Mouse (Mus musculus): ENCODE measurements at regions not wholly inside any gene's neighbourhood (a gene's known extent, or its start where the extent isn't known, plus 50 kb on each side); places are given as distances from the start of the nearest gene placed in this dataset.

- no peak for TF ChIP-seq CTCF (IDR thresholded peaks at IDR 0.05; ENCODE audit: control insufficient read depth, insufficient read depth, insufficient replicate concordance, low read depth, low read length)
- H3K27me3 ChIP-seq (ENCODE audit: control insufficient read depth, insufficient read depth, low read length) = peaks cover 2% of the 10 kb centered on the region
- H3K4me3 ChIP-seq (ENCODE audit: control insufficient read depth, low read depth, low read length) = no peak overlapping the region; the same call in 1 of the 2 replicates
- peaks cover 10% of the 10 kb centered on the region for H3K4me1 ChIP-seq (ENCODE audit: control insufficient read depth, insufficient read depth, low read length)
- H3K36me3 ChIP-seq (ENCODE audit: control insufficient read depth, insufficient read depth, low read length) = no peaks in the 10 kb centered on the region
- no peak overlapping the region for H3K27ac ChIP-seq (ENCODE audit: control insufficient read depth, insufficient read depth, low read depth, low read length)
These were observed 153.7 kb downstream of the Insig2 start for GRCm38 (mm10) chr1:121178611-121179245.

- Histone ChIP-seq H3K4me3 (ENCODE audit: control insufficient read depth, low read depth, low read length) (no peak overlapping the region), H3K27me3 (ENCODE audit: control insufficient read depth, insufficient read depth, low read length) (peaks cover 2% of the 10 kb centered on the region), H3K4me1 (ENCODE audit: control insufficient read depth, insufficient read depth, low read length) (peaks cover 10% of the 10 kb centered on the region), H3K36me3 (ENCODE audit: control insufficient read depth, insufficient read depth, low read length) (no peaks in the 10 kb centered on the region), H3K27ac (ENCODE audit: control insufficient read depth, insufficient read depth, low read depth, low read length) (no peak overlapping the region)
- TF ChIP-seq CTCF (IDR thresholded peaks at IDR 0.05; ENCODE audit: control insufficient read depth, insufficient read depth, insufficient replicate concordance, low read depth, low read length) (peak; percentile 32; the same call in 1 of the 2 replicates), POLR2A (IDR thresholded peaks at IDR 0.05; ENCODE audit: control insufficient read depth, low read depth, low read length) (no peak)
These were observed 151.9 kb downstream of the Insig2 start for GRCm38 (mm10) chr1:121180273-121181030.

- Histone ChIP-seq H3K27ac (ENCODE audit: control insufficient read depth, insufficient read depth, low read depth, low read length) (no peak overlapping the region), H3K4me1 (ENCODE audit: control insufficient read depth, insufficient read depth, low read length) (no peaks in the 10 kb centered on the region), H3K27me3 (ENCODE audit: control insufficient read depth, insufficient read depth, low read length) (no peaks in the 10 kb centered on the region), H3K36me3 (ENCODE audit: control insufficient read depth, insufficient read depth, low read length) (no peaks in the 10 kb centered on the region), H3K4me3 (ENCODE audit: control insufficient read depth, low read depth, low read length) (no peak overlapping the region)
- no peak for TF ChIP-seq POLR2A (IDR thresholded peaks at IDR 0.05; ENCODE audit: control insufficient read depth, low read depth, low read length)
- no peak for TF ChIP-seq CTCF (IDR thresholded peaks at IDR 0.05; ENCODE audit: control insufficient read depth, insufficient read depth, insufficient replicate concordance, low read depth, low read length)
These were observed 143.5 kb downstream of the Insig2 start for GRCm38 (mm10) chr1:121188895-121189294.

- TF ChIP-seq POLR2A (IDR thresholded peaks at IDR 0.05; ENCODE audit: control insufficient read depth, low read depth, low read length) (no peak), CTCF (IDR thresholded peaks at IDR 0.05; ENCODE audit: control insufficient read depth, insufficient read depth, insufficient replicate concordance, low read depth, low read length) (no peak)
- Histone ChIP-seq H3K27me3 (ENCODE audit: control insufficient read depth, insufficient read depth, low read length) (no peaks in the 10 kb centered on the region), H3K4me3 (ENCODE audit: control insufficient read depth, low read depth, low read length) (no peak overlapping the region), H3K4me1 (ENCODE audit: control insufficient read depth, insufficient read depth, low read length) (no peaks in the 10 kb centered on the region), H3K36me3 (ENCODE audit: control insufficient read depth, insufficient read depth, low read length) (no peaks in the 10 kb centered on the region), H3K27ac (ENCODE audit: control insufficient read depth, insufficient read depth, low read depth, low read length) (no peak overlapping the region)
These were observed 137.6 kb downstream of the Insig2 start for GRCm38 (mm10) chr1:121194800-121195199.

- peak; percentile 35; the same call in 1 of the 2 replicates for TF ChIP-seq CTCF (IDR thresholded peaks at IDR 0.05; ENCODE audit: control insufficient read depth, insufficient read depth, insufficient replicate concordance, low read depth, low read length)
- no peak for TF ChIP-seq POLR2A (IDR thresholded peaks at IDR 0.05; ENCODE audit: control insufficient read depth, low read depth, low read length)
- no peaks in the 10 kb centered on the region for H3K36me3 ChIP-seq (ENCODE audit: control insufficient read depth, insufficient read depth, low read length)
- H3K4me1 ChIP-seq (ENCODE audit: control insufficient read depth, insufficient read depth, low read length) = no peaks in the 10 kb centered on the region; the same call in 1 of the 2 replicates
These were observed 116.5 kb downstream of the Insig2 start for GRCm38 (mm10) chr1:121215843-121216242.

GRCm38 (mm10) chr1:121224250-121224649 lies 108.1 kb downstream of the Insig2 start:
- no peaks in the 10 kb centered on the region for H3K36me3 ChIP-seq (ENCODE audit: control insufficient read depth, insufficient read depth, low read length)
- no peak overlapping the region for H3K27ac ChIP-seq (ENCODE audit: control insufficient read depth, insufficient read depth, low read depth, low read length)
- H3K4me1 ChIP-seq (ENCODE audit: control insufficient read depth, insufficient read depth, low read length) = no peaks in the 10 kb centered on the region
- no peaks in the 10 kb centered on the region for H3K27me3 ChIP-seq (ENCODE audit: control insufficient read depth, insufficient read depth, low read length)
- H3K4me3 ChIP-seq (ENCODE audit: control insufficient read depth, low read depth, low read length) = no peak overlapping the region
- TF ChIP-seq CTCF (IDR thresholded peaks at IDR 0.05; ENCODE audit: control insufficient read depth, insufficient read depth, insufficient replicate concordance, low read depth, low read length) = no peak
- TF ChIP-seq POLR2A (IDR thresholded peaks at IDR 0.05; ENCODE audit: control insufficient read depth, low read depth, low read length) = no peak

More at GRCm38 (mm10) chr1:121215843-121216242, 116.5 kb downstream of the Insig2 start:
- Histone ChIP-seq H3K27me3 (ENCODE audit: control insufficient read depth, insufficient read depth, low read length) (no peaks in the 10 kb centered on the region), H3K27ac (ENCODE audit: control insufficient read depth, insufficient read depth, low read depth, low read length) (no peak overlapping the region), H3K4me3 (ENCODE audit: control insufficient read depth, low read depth, low read length) (no peak overlapping the region)

GRCm38 (mm10) chr1:121226466-121227232 lies 105.7 kb downstream of the Insig2 start:
- Histone ChIP-seq H3K4me3 (ENCODE audit: control insufficient read depth, low read depth, low read length) (no peak overlapping the region), H3K27me3 (ENCODE audit: control insufficient read depth, insufficient read depth, low read length) (no peaks in the 10 kb centered on the region), H3K4me1 (ENCODE audit: control insufficient read depth, insufficient read depth, low read length) (no peaks in the 10 kb centered on the region), H3K27ac (ENCODE audit: control insufficient read depth, insufficient read depth, low read depth, low read length) (no peak overlapping the region), H3K36me3 (ENCODE audit: control insufficient read depth, insufficient read depth, low read length) (no peaks in the 10 kb centered on the region)
- no peak for TF ChIP-seq CTCF (IDR thresholded peaks at IDR 0.05; ENCODE audit: control insufficient read depth, insufficient read depth, insufficient replicate concordance, low read depth, low read length)
- TF ChIP-seq POLR2A (IDR thresholded peaks at IDR 0.05; ENCODE audit: control insufficient read depth, low read depth, low read length) = no peak
